Mouse (Mus musculus) myocyte (in vitro differentiated cells): ENCODE results near the gene Egln3.

Experiments used
- E2F4 ChIP-seq: IDR thresholded peaks from one replicate; pipeline ENCODE4 v1.6.1; 2011; ENCODE audit warnings: mild to moderate bottlenecking, control low read depth, moderate library complexity; ENCODE audit not compliant: insufficient read depth
- MAX ChIP-seq: IDR thresholded peaks from one replicate; pipeline ENCODE4 v1.6.1; 2011; ENCODE audit warnings: low read depth, mild to moderate bottlenecking, control low read depth
- MYOD1 ChIP-seq, 3 experiments: IDR thresholded peaks; one replicate each; pipeline ENCODE4 v1.6.1; 2011; ENCODE audit warnings: control low read depth in 2 of 3, low read depth in 2 of 3, mild to moderate bottlenecking in 2 of 3, moderate library complexity in 1 of 3; ENCODE audit not compliant: insufficient read length in 2 of 3, control insufficient read depth in 1 of 3
- MYOG ChIP-seq, 3 experiments: IDR thresholded peaks; one replicate each; pipeline ENCODE4 v1.6.1; 2011; ENCODE audit warnings: control low read depth in 2 of 3, low read depth in 2 of 3, mild to moderate bottlenecking in 2 of 3; ENCODE audit not compliant: insufficient read length in 2 of 3, control insufficient read depth in 1 of 3, insufficient read depth in 1 of 3
- POLR2A ChIP-seq: IDR thresholded peaks from one replicate; pipeline ENCODE4 v1.6.1; 2011; ENCODE audit warnings: low read depth, mild to moderate bottlenecking, control low read depth, moderate library complexity; ENCODE audit not compliant: insufficient read length
- POLR2AphosphoS2 ChIP-seq: IDR thresholded peaks from one replicate; pipeline ENCODE4 v1.6.1; 2011; ENCODE audit warnings: low read depth, control low read depth; ENCODE audit not compliant: insufficient read length
- TCF12 ChIP-seq: IDR thresholded peaks from one replicate; pipeline ENCODE4 v1.6.1; 2011; ENCODE audit warnings: mild to moderate bottlenecking, control low read depth; ENCODE audit not compliant: poor library complexity, insufficient read depth, severe bottlenecking
- TCF3 ChIP-seq: IDR thresholded peaks from one replicate; pipeline ENCODE4 v1.6.1; 2011; ENCODE audit warnings: low read depth, control low read depth; ENCODE audit not compliant: insufficient read length
- USF1 ChIP-seq: IDR thresholded peaks from one replicate; pipeline ENCODE4 v1.6.1; 2011; ENCODE audit warnings: low read depth, mild to moderate bottlenecking, control low read depth, moderate library complexity

GRCm38 (mm10) chr12:54227551-54227950 is 23.9 kb upstream of the Egln3 start:
- TF ChIP-seq POLR2A, result no peak
- TF ChIP-seq MYOD1 (IDR thresholded peaks at IDR 0.05; ENCODE audit: control insufficient read depth in 1 of 3, insufficient read length in 2 of 3, low read depth in 2 of 3), result no peak
- TF ChIP-seq MYOG (IDR thresholded peaks at IDR 0.05; ENCODE audit: control insufficient read depth in 1 of 3, insufficient read depth in 1 of 3, insufficient read length in 2 of 3, low read depth in 2 of 3), result no peak
- TF ChIP-seq E2F4, result no peak
- no peak for TF ChIP-seq TCF3
- TF ChIP-seq MAX, result no peak
- no peak for TF ChIP-seq USF1
- no peak for TF ChIP-seq TCF12
- no peak for TF ChIP-seq POLR2AphosphoS2
